Mouse (Mus musculus) embryonic facial prominence, embryonic 11.5 days (tissue): ENCODE results near the gene Gm20594. TPM values are rescaled to one million over a fixed set of nuclear protein-coding genes. Genes with fewer than 3 reads are reported as not detected.

Experiments used
- ATAC-seq: fragments of 200-750 bp; cut with Nextera tagmentation; replicated peaks from 2 replicates; pipeline ENCODE4 v1.8.0; 2017; ENCODE audit warnings: low read depth; ENCODE audit not compliant: insufficient number of reproducible peaks, low FRiP score, low TSS enrichment
- DNase-seq: peaks from one replicate; pipeline ENCODE4 v3.0.0-alpha.2; 2015; ENCODE audit warnings: low spot score
- H3K27ac ChIP-seq: fragments of 300-500 bp; sonication (generic); replicated peaks from 2 replicates; pipeline ENCODE4 v1.5.1; 2014; ENCODE audit warnings: mild to moderate bottlenecking, low read depth, low read length, control low read depth
- H3K27me3 ChIP-seq: fragments of 300-500 bp; sonication (generic); 2 replicates; pipeline ENCODE4 v1.6.1; 2014; ENCODE audit warnings: mild to moderate bottlenecking, low read length, moderate library complexity, mixed read lengths; ENCODE audit not compliant: control insufficient read depth, insufficient read depth
- H3K36me3 ChIP-seq: fragments of 300-500 bp; sonication (generic); replicated peaks from 2 replicates; pipeline ENCODE4 v1.6.1; 2014; ENCODE audit warnings: low read depth, mild to moderate bottlenecking, low read length, moderate library complexity, mixed read lengths; ENCODE audit not compliant: control insufficient read depth, insufficient read depth
- H3K4me1 ChIP-seq: fragments of 300-500 bp; sonication (generic); 2 replicates; pipeline ENCODE4 v1.6.1; 2014; ENCODE audit warnings: low read length, mixed read lengths; ENCODE audit not compliant: control insufficient read depth, insufficient read depth
- H3K4me2 ChIP-seq: fragments of 300-500 bp; sonication (generic); 2 replicates; pipeline ENCODE4 v1.6.1; 2014; ENCODE audit warnings: low read depth, mild to moderate bottlenecking, control low read depth, low read length, moderate library complexity
- H3K4me3 ChIP-seq: fragments of 300-500 bp; sonication (generic); 2 replicates; pipeline ENCODE4 v1.5.1; 2014; ENCODE audit warnings: low read depth, low read length, control low read depth
- H3K9ac ChIP-seq: fragments of 300-500 bp; sonication (generic); replicated peaks from 2 replicates; pipeline ENCODE4 v1.6.1; 2014; ENCODE audit warnings: mild to moderate bottlenecking, control low read depth, low read length
- H3K9me3 ChIP-seq: fragments of 300-500 bp; sonication (generic); replicated peaks from 2 replicates; pipeline ENCODE4 v1.6.1; 2016; ENCODE audit warnings: mild to moderate bottlenecking, low read length, inconsistent platforms, mixed read lengths; ENCODE audit not compliant: control insufficient read depth
- WGBS: fragments of 180-500 bp; shearing (Covaris S2); extraction: QIAGEN DNeasy Blood & Tissue Kit; methylation state at CpG from one replicate; pipeline ENCODE4 v1.1.7; 2014; 5-methylcytosine and 5-hydroxymethylcytosine counted together
- polyA plus RNA-seq: library from polyadenylated mRNA; unstranded; fragments of >200 nt; fragmentation: Nextera tagmentation; extraction: Ambion mirVana; gene quantifications from 2 replicates; pipeline ENCODE4 v1.2.1, GENCODE M21; 2014

Gene Gm20594
- polyA plus RNA-seq = not detected in 2 replicates

DNA sequence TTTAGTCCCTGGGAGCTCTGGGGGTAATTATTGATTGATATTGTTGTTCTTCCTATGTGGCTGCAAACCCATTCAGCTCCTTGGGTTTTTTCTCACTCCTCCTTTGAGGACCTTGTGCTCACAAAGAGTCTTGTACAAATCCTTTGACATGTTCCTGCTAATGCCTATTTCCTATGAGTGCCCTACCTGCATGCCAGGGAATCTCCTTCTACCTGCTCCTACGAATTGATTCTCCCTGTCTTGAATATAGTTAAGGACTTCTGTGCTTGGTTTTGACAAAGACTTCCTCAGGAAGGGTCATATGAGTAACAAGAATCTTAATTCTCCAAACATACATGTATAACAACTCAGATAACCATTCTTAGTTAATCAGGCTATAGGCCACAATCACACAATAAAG is at the start of gene Gm20594:
Gene Gm20594, plus strand, starts transcription at position 301 of the 400 bp plus-strand sequence.
- Histone ChIP-seq H3K9me3 (no peaks in the 10 kb centered on the region), H3K9ac (no peak within 1 kb of the TSS), H3K27ac (no peak within 1 kb of the TSS), H3K4me2 (no peak within 1 kb of the TSS), H3K27me3 (no peaks in the 10 kb centered on the region), H3K4me1 (no peaks in the 10 kb centered on the region), H3K36me3 (no peaks in the 10 kb centered on the region), H3K4me3 (no peak within 1 kb of the TSS)
- no peak for DNase-seq
- ATAC-seq = no peak
- 68% methylated on average over 1 of the region's 1 CpGs for WGBS

DNA sequence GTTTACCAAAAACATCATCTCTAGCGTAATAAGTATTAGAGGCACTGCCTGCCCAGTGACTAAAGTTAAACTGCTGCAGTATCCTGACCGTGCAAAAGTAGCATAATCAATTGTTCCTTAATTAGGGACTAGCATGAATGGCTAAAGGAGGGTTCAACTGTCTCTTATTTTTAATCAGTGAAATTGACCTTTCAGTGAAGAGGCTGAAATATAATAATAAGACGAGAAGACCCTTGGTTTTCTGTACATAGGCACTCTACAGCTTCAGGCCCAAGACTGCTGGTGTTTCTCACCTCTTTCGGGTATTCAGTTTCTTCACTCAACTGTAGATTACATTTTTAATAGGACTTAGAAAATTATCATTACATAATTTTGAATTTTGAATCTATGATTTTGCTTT is 398 bp downstream of the Gm20594 start:
- Histone ChIP-seq H3K9ac (no peak overlapping the region), H3K36me3 (no peaks in the 10 kb centered on the region), H3K4me3 (no peak overlapping the region), H3K27me3 (no peaks in the 10 kb centered on the region), H3K27ac (no peak overlapping the region), H3K9me3 (no peaks in the 10 kb centered on the region), H3K4me1 (no peaks in the 10 kb centered on the region), H3K4me2 (no peak overlapping the region)
- WGBS = 83% methylated on average over 4 of the region's 4 CpGs
- ATAC-seq = no peak
- DNase-seq = no peak

DNA sequence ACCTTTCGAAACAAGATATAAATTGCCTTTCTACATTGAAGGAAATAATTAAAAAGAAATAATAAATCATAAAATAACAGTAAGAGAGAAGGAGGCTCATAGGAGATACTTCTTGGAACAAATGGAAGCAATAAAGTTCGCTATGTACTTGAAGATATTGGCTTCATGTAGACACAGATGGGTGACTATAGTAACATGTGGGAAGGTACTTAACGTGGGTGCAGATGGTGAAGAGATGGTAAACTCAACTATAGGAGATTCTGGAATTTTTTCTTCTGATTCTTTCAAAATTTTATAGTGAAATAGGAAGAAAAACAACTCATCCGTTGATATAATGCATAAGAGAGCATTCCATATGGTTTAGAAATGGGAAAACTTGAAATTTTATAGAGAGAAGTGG is 16.1 kb downstream of the Gm20594 start:
- ATAC-seq (no peak), DNase-seq (no peak)
- Histone ChIP-seq H3K9me3 (no peaks in the 10 kb centered on the region), H3K9ac (no peak overlapping the region), H3K27me3 (no peaks in the 10 kb centered on the region), H3K4me3 (no peak overlapping the region), H3K36me3 (no peaks in the 10 kb centered on the region), H3K4me2 (no peak overlapping the region), H3K4me1 (no peaks in the 10 kb centered on the region), H3K27ac (no peak overlapping the region)
- 87% methylated on average over 4 of the region's 4 CpGs for WGBS

DNA sequence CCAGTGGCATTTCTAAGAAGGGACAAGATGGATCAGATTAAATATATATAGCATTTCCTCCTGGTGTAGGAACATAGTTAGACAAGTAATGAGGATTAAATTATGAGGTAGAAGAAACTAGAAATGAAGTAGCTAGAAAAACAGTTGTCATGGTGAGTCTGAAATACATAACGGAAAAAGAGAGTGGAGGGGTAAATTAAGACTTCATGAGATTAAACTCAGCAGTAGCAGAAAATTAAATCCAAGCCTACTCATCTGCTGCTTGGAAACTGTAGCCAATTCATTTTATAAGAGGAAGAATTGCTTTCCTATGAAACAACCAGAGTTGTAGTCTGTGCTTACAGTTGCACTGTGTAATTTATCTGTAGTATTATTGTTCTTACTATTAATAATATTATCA is 29.1 kb downstream of the Gm20594 start:
- no peak overlapping the region for H3K4me3 ChIP-seq
- no peak overlapping the region for H3K9ac ChIP-seq
- no peak overlapping the region for H3K27ac ChIP-seq
- no peak for ATAC-seq
- H3K9me3 ChIP-seq = no peaks in the 10 kb centered on the region
- no peaks in the 10 kb centered on the region for H3K4me1 ChIP-seq
- DNase-seq = no peak
- H3K27me3 ChIP-seq = no peaks in the 10 kb centered on the region
- WGBS = 90% methylated on average over 1 of the region's 1 CpGs
- no peaks in the 10 kb centered on the region for H3K36me3 ChIP-seq
- no peak overlapping the region for H3K4me2 ChIP-seq

Other genes with a start within 250 kb of the Gm20594 start
- gene Lrrtm4, start 201.0 kb downstream of the Gm20594 start, polyA plus RNA-seq = 0.77 and 1.9 TPM in 2 replicates